Mouse (Mus musculus): ENCODE measurements around the gene Ptprb. TPM values are rescaled to one million over a fixed set of nuclear protein-coding genes. Genes with fewer than 3 reads are reported as not detected.

Gene Ptprb
- total and polyA plus RNA-seq, 2 experiments from 2014 or later = 3.3 to 9.8 TPM

GRCm38 (mm10) chr10:116266561-116267433 lies 8.5 kb upstream of the Ptprb start:
- TF ChIP-seq CTCF (IDR thresholded peaks at IDR 0.05) = no peak
- Histone ChIP-seq H3K27me3 (ENCODE audit: insufficient read depth, low read length) (no peaks in the 10 kb centered on the region), H3K4me1 (ENCODE audit: insufficient read depth, low read length) (no peaks in the 10 kb centered on the region), H3K9ac (replicated peaks; ENCODE audit: low read length, poor library complexity, severe bottlenecking) (no peak overlapping the region), H3K27ac (ENCODE audit: low read depth, low read length) (no peak overlapping the region), H3K36me3 (ENCODE audit: insufficient read depth, low read length) (no peaks in the 10 kb centered on the region), H3K9me3 (ENCODE audit: low read length) (no peaks in the 10 kb centered on the region), H3K4me3 (ENCODE audit: low read depth, low read length) (no peak overlapping the region), H3K4me2 (ENCODE audit: low read depth, low read length, poor library complexity, severe bottlenecking) (no peak overlapping the region)
- WGBS = 75% methylated on average over 15 of the region's 15 CpGs
- no peak for ATAC-seq (ENCODE audit: low FRiP score)
- DNase-seq (ENCODE audit: low spot score) = no peak

GRCm38 (mm10) chr10:116267434-116267822 lies 7.9 kb upstream of the Ptprb start:
- DNase-seq (ENCODE audit: low spot score) (no peak), ATAC-seq (ENCODE audit: low FRiP score) (no peak)
- Histone ChIP-seq H3K4me2 (ENCODE audit: low read depth, low read length, poor library complexity, severe bottlenecking) (no peak overlapping the region), H3K9ac (replicated peaks; ENCODE audit: low read length, poor library complexity, severe bottlenecking) (no peak overlapping the region), H3K4me1 (ENCODE audit: insufficient read depth, low read length) (no peaks in the 10 kb centered on the region), H3K36me3 (ENCODE audit: insufficient read depth, low read length) (no peaks in the 10 kb centered on the region), H3K27ac (ENCODE audit: low read depth, low read length) (no peak overlapping the region), H3K27me3 (ENCODE audit: insufficient read depth, low read length) (no peaks in the 10 kb centered on the region), H3K9me3 (ENCODE audit: low read length) (no peaks in the 10 kb centered on the region), H3K4me3 (ENCODE audit: low read depth, low read length) (no peak overlapping the region)
- 55% methylated on average over 4 of the region's 4 CpGs for WGBS
- no peak for TF ChIP-seq CTCF (IDR thresholded peaks at IDR 0.05)

GRCm38 (mm10) chr10:116268343-116268742 lies 7.0 kb upstream of the Ptprb start:
- no peaks in the 10 kb centered on the region for H3K4me1 ChIP-seq (ENCODE audit: insufficient read depth, low read length)
- no peak overlapping the region for H3K9ac ChIP-seq (replicated peaks; ENCODE audit: low read length, poor library complexity, severe bottlenecking)
- TF ChIP-seq CTCF (IDR thresholded peaks at IDR 0.05) = no peak
- DNase-seq (ENCODE audit: low spot score) (no peak), ATAC-seq (ENCODE audit: low FRiP score) (no peak)
- H3K27me3 ChIP-seq (ENCODE audit: insufficient read depth, low read length) = no peaks in the 10 kb centered on the region
- H3K4me2 ChIP-seq (ENCODE audit: low read depth, low read length, poor library complexity, severe bottlenecking) = no peak overlapping the region
- H3K4me3 ChIP-seq (ENCODE audit: low read depth, low read length) = no peak overlapping the region
- no peaks in the 10 kb centered on the region for H3K9me3 ChIP-seq (ENCODE audit: low read length)
- H3K36me3 ChIP-seq (ENCODE audit: insufficient read depth, low read length) = no peaks in the 10 kb centered on the region
- no peak overlapping the region for H3K27ac ChIP-seq (ENCODE audit: low read depth, low read length)
- 25% methylated on average over 4 of the region's 4 CpGs for WGBS

GRCm38 (mm10) chr10:116270646-116271469 lies 4.5 kb upstream of the Ptprb start:
- H3K27me3 ChIP-seq (ENCODE audit: insufficient read depth, low read length) = no peaks in the 10 kb centered on the region
- WGBS = 71% methylated on average over 12 of the region's 12 CpGs
- no peak overlapping the region; the same call in 1 of the 2 replicates for H3K27ac ChIP-seq (ENCODE audit: low read depth, low read length)
- H3K4me1 ChIP-seq (ENCODE audit: insufficient read depth, low read length) = no peaks in the 10 kb centered on the region
- no peak for ATAC-seq (ENCODE audit: low FRiP score)
- no peak overlapping the region for H3K4me3 ChIP-seq (ENCODE audit: low read depth, low read length)
- no peak overlapping the region for H3K4me2 ChIP-seq (ENCODE audit: low read depth, low read length, poor library complexity, severe bottlenecking)
- no peaks in the 10 kb centered on the region for H3K9me3 ChIP-seq (ENCODE audit: low read length)
- H3K9ac ChIP-seq (replicated peaks; ENCODE audit: low read length, poor library complexity, severe bottlenecking) = no peak overlapping the region
- H3K36me3 ChIP-seq (ENCODE audit: insufficient read depth, low read length) = no peaks in the 10 kb centered on the region
- TF ChIP-seq CTCF (IDR thresholded peaks at IDR 0.05) = no peak
- DNase-seq (ENCODE audit: low spot score) = no peak

GRCm38 (mm10) chr10:116271470-116271915 lies 3.8 kb upstream of the Ptprb start:
- no peak overlapping the region for H3K4me2 ChIP-seq (ENCODE audit: low read depth, low read length, poor library complexity, severe bottlenecking)
- no peaks in the 10 kb centered on the region for H3K27me3 ChIP-seq (ENCODE audit: insufficient read depth, low read length)
- no peaks in the 10 kb centered on the region for H3K36me3 ChIP-seq (ENCODE audit: insufficient read depth, low read length)
- 87% methylated on average over 10 of the region's 10 CpGs for WGBS
- no peak overlapping the region for H3K9ac ChIP-seq (replicated peaks; ENCODE audit: low read length, poor library complexity, severe bottlenecking)
- TF ChIP-seq CTCF (IDR thresholded peaks at IDR 0.05) = no peak
- ATAC-seq (ENCODE audit: low FRiP score) (no peak), DNase-seq (ENCODE audit: low spot score) (no peak)
- no peaks in the 10 kb centered on the region for H3K4me1 ChIP-seq (ENCODE audit: insufficient read depth, low read length)
- H3K27ac ChIP-seq (ENCODE audit: low read depth, low read length) = no peak overlapping the region
- H3K9me3 ChIP-seq (ENCODE audit: low read length) = no peaks in the 10 kb centered on the region
- no peak overlapping the region for H3K4me3 ChIP-seq (ENCODE audit: low read depth, low read length)

DNA sequence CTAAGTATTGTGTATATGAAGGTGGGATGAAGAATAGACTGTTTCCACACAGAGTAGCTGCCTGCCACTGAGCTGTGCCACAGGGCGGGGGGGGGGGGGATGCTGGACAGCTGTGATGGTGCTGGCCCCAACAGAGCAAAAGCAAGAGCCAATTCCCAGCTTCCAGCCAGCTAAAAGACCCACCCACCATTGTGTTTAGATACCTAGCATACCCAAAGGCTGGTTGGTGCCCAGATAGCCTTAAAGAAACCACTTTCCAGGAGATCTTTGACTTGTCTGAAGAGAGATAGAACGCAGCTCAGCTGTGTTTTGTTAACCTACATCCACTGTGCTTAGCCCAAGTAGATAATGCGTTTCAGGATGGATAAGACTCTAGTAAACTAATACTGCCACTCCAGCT lies 3.2 kb upstream of the Ptprb start:
- WGBS = 87% methylated on average over 3 of the region's 3 CpGs
- no peak overlapping the region for H3K27ac ChIP-seq (ENCODE audit: low read depth, low read length)
- no peaks in the 10 kb centered on the region for H3K4me1 ChIP-seq (ENCODE audit: insufficient read depth, low read length)
- H3K4me3 ChIP-seq (ENCODE audit: low read depth, low read length) = no peak overlapping the region
- H3K36me3 ChIP-seq (ENCODE audit: insufficient read depth, low read length) = no peaks in the 10 kb centered on the region
- no peaks in the 10 kb centered on the region for H3K27me3 ChIP-seq (ENCODE audit: insufficient read depth, low read length)
- H3K9ac ChIP-seq (replicated peaks; ENCODE audit: low read length, poor library complexity, severe bottlenecking) = no peak overlapping the region
- no peak for DNase-seq (ENCODE audit: low spot score)
- H3K4me2 ChIP-seq (ENCODE audit: low read depth, low read length, poor library complexity, severe bottlenecking) = no peak overlapping the region
- no peak for TF ChIP-seq CTCF (IDR thresholded peaks at IDR 0.05)
- no peak for ATAC-seq (ENCODE audit: low FRiP score)
- H3K9me3 ChIP-seq (ENCODE audit: low read length) = no peaks in the 10 kb centered on the region

All from midbrain, postnatal 0 days (tissue).